Mouse (Mus musculus): ENCODE results near the gene Ltbp1. TPM values are rescaled to one million over a fixed set of nuclear protein-coding genes. Genes with fewer than 3 reads are reported as not detected.

Ltbp1 gene
- polyA plus RNA-seq, 1 experiment: 4.7 TPM

DNA sequence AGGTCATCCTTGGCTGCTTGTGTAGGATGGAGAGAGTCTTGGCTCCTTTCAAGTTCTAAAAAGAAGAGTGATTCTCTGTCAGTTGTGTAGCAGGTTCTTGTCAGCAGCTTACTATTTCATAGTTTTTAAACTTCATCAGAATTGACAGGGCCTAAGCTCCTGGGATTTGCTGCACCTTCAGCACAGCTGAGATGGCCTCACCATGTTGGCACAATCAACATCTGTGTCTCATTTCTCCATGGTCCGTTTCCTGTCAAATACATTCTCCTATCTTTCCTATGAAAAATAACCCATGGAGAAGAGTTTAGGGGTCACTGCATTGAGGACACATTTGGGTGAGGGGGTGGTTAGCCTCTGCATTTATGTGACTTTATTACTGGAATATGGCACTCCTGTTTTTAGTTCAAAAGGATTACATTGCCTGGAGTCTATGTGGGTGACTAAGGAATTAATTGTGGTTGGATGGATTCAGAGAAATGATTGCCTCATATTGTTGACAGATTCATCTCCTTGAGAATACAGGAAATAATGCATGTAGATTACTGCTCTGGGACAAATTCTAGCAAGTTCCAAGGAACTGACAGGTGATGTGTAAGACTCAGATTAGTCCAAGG, 299.5 kb downstream of the Ltbp1 start:
- Histone ChIP-seq H3K4me3 (ENCODE audit: insufficient read depth, low read length) (no peak overlapping the region), H3K27ac (ENCODE audit: insufficient read depth, low read length) (no peak overlapping the region), H3K4me1 (ENCODE audit: control insufficient read depth, insufficient read depth, low read length) (no peaks in the 10 kb centered on the region)
- TF ChIP-seq POLR2A (IDR thresholded peaks at IDR 0.05; ENCODE audit: extremely low read depth, insufficient read depth, low read length) (no peak), CTCF (IDR thresholded peaks at IDR 0.05; ENCODE audit: extremely low read depth, insufficient read depth, low read length) (no peak)

GRCm38 (mm10) chr17:75305714-75306113, 300.3 kb downstream of the Ltbp1 start:
- Histone ChIP-seq H3K4me1 (ENCODE audit: control insufficient read depth, insufficient read depth, low read length) (no peaks in the 10 kb centered on the region), H3K4me3 (ENCODE audit: insufficient read depth, low read length) (no peak overlapping the region), H3K27ac (ENCODE audit: insufficient read depth, low read length) (no peak overlapping the region)
- no peak for TF ChIP-seq CTCF (IDR thresholded peaks at IDR 0.05; ENCODE audit: extremely low read depth, insufficient read depth, low read length)
- no peak for TF ChIP-seq POLR2A (IDR thresholded peaks at IDR 0.05; ENCODE audit: extremely low read depth, insufficient read depth, low read length)

DNA sequence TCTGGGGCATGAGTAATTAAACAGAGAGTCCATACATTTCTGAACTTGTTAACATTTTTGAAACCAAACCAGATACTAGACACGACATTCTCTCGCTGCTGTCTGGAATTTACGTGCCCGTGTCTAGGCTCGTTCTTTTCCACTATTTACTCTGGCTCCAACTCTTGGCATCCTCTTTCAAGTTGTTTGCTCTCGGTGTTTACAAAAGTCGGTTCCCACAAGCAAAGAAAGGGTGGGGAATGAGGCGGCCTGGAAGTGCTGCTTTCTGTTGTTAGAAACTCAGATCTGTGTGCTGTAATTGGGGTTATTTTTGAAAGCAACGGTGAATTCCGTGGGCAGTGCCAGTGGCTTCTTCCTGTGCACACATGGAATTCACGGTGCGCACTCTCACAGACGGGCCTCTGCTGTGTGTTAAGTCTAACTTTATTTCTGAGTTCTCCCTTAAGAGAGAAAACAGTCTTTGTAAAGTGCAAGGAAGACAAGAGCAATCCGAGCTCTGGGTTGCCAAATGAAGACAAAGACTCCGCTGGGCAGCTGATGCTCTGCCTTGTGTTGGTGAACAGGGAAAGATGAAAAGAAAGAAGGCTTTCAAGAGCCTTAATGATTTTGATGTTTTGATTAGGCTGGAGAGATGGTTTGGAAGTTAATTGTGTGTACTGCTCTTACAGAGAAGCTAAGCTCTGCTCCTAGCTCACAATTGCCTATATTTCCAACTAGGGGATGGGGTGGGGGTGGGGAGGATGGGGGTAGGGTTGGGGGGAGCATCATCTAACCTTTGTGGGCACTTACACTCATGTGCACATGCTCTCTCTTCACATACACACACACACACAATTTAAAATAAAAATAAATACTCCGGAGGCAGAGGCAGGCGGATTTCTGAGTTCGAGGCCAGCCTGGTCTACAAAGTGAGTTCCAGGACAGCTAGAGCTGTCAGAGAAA, 302.0 kb downstream of the Ltbp1 start:
- TF ChIP-seq POLR2A (IDR thresholded peaks at IDR 0.05; ENCODE audit: extremely low read depth, insufficient read depth, low read length) (no peak), CTCF (IDR thresholded peaks at IDR 0.05; ENCODE audit: extremely low read depth, insufficient read depth, low read length) (no peak)
- no peaks in the 10 kb centered on the region for H3K4me1 ChIP-seq (ENCODE audit: control insufficient read depth, insufficient read depth, low read length)
- no peak overlapping the region for H3K4me3 ChIP-seq (ENCODE audit: insufficient read depth, low read length)
- no peak overlapping the region for H3K27ac ChIP-seq (ENCODE audit: insufficient read depth, low read length)

DNA sequence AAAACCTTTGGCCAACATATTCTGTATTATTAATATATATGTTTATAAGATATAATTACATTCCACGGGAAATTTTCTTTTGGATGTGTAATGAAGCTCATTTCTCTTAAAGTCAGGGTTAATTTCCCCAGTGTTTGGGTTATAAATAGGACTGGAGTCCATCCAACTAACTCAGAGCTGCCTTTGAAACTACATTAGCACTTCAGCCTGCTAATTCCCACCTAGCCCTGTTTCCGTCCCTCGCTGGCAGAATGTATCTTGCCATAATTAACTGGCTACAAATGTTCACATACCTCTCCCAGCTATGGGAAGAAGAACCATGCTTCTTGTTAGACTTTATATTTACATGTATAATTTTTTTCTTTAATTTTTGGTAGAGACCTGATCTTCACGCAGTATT, 311.7 kb downstream of the Ltbp1 start:
- H3K4me3 ChIP-seq (ENCODE audit: insufficient read depth, low read length): no peak overlapping the region
- H3K27ac ChIP-seq (ENCODE audit: insufficient read depth, low read length): no peak overlapping the region
- H3K4me1 ChIP-seq (ENCODE audit: control insufficient read depth, insufficient read depth, low read length): no peaks in the 10 kb centered on the region
- TF ChIP-seq CTCF (IDR thresholded peaks at IDR 0.05; ENCODE audit: extremely low read depth, insufficient read depth, low read length): no peak
- no peak for TF ChIP-seq POLR2A (IDR thresholded peaks at IDR 0.05; ENCODE audit: extremely low read depth, insufficient read depth, low read length)

GRCm38 (mm10) chr17:75323229-75323628, 317.9 kb downstream of the Ltbp1 start:
- Histone ChIP-seq H3K4me3 (ENCODE audit: insufficient read depth, low read length) (no peak overlapping the region), H3K4me1 (ENCODE audit: control insufficient read depth, insufficient read depth, low read length) (no peaks in the 10 kb centered on the region), H3K27ac (ENCODE audit: insufficient read depth, low read length) (no peak overlapping the region)
- no peak for TF ChIP-seq POLR2A (IDR thresholded peaks at IDR 0.05; ENCODE audit: extremely low read depth, insufficient read depth, low read length)
- no peak for TF ChIP-seq CTCF (IDR thresholded peaks at IDR 0.05; ENCODE audit: extremely low read depth, insufficient read depth, low read length)

- no peak overlapping the region for H3K27ac ChIP-seq (ENCODE audit: insufficient read depth, low read length)
- H3K4me1 ChIP-seq (ENCODE audit: control insufficient read depth, insufficient read depth, low read length): no peaks in the 10 kb centered on the region
- no peak for TF ChIP-seq POLR2A (IDR thresholded peaks at IDR 0.05; ENCODE audit: extremely low read depth, insufficient read depth, low read length)
- TF ChIP-seq CTCF (IDR thresholded peaks at IDR 0.05; ENCODE audit: extremely low read depth, insufficient read depth, low read length): no peak
- H3K4me3 ChIP-seq (ENCODE audit: insufficient read depth, low read length): no peak overlapping the region
These were observed 318.4 kb downstream of the Ltbp1 start for GRCm38 (mm10) chr17:75323766-75324165.

DNA sequence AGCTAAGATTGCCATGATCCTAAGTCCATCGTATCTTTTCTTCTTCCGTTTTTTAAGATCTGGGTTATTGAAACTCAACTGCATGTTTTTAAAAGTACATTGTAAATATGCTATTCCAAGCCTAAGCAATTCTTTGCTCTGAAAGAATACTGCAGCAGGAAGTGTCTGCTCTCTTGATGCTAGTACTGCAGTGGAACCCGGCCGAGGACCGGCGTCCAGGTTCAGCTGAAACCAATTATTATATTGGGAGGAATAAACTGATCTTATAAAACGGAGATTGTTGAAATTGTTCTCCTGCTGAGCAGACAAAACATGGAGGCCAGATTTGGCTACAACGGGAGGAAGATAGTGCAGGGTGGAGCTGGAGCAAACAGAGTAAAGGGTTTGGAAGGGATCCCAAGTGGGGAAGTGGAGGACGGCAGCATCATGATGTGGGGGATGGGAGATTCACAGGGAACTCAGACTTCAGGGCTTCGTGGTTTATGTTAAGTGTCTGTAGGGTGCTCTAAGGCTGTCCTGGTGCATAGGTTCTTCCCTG, 322.8 kb downstream of the Ltbp1 start:
- Histone ChIP-seq H3K4me3 (ENCODE audit: insufficient read depth, low read length) (no peak overlapping the region), H3K4me1 (ENCODE audit: control insufficient read depth, insufficient read depth, low read length) (no peaks in the 10 kb centered on the region), H3K27ac (ENCODE audit: insufficient read depth, low read length) (no peak overlapping the region)
- TF ChIP-seq POLR2A (IDR thresholded peaks at IDR 0.05; ENCODE audit: extremely low read depth, insufficient read depth, low read length) (no peak), CTCF (IDR thresholded peaks at IDR 0.05; ENCODE audit: extremely low read depth, insufficient read depth, low read length) (no peak)

DNA sequence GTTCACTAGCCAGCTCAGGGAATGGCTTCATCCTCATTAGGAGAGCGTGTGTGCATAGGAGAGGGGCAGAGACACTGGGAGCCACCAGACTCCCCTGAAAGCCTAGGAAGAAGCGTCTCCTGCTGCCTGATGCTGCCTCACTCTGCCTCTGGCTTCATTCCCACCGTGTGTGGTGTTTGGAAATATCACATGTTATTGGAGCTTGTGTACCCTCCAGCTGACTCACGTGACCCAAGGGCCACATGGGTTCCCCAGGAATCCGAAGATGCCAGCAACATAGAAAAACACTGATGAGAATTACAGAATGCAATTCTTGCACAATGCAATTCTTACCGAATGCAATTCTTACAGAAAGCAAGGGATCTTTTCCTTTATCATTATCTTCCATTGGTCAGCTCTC, 325.0 kb downstream of the Ltbp1 start:
- Histone ChIP-seq H3K27ac (ENCODE audit: insufficient read depth, low read length) (no peak overlapping the region), H3K4me3 (ENCODE audit: insufficient read depth, low read length) (no peak overlapping the region), H3K4me1 (ENCODE audit: control insufficient read depth, insufficient read depth, low read length) (no peaks in the 10 kb centered on the region)
- no peak for TF ChIP-seq POLR2A (IDR thresholded peaks at IDR 0.05; ENCODE audit: extremely low read depth, insufficient read depth, low read length)
- no peak for TF ChIP-seq CTCF (IDR thresholded peaks at IDR 0.05; ENCODE audit: extremely low read depth, insufficient read depth, low read length)

DNA sequence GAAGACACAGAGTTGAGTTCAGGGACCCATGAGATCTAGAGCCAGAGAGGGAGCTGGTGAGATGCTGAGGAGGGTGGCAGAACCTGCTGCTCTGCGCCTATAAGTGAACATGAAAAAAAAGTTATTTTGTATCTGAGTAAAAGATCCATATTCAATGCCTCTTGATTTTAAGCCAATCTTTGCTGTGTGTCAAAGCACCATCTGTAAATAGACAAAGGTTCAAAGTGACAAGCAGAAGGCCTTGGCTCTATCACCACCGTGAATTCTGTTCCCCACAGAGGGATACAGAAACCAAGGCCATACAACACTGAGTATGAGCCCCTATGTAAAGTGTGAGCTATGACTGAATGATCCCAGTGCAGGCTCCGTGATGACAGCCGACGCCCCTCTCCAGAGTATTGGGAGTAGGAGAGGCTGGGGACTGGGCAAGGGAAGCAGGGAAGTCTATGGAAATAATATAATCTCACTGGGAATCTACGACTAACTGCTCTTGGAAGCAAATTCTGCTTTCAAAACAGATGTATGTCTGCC, 326.1 kb downstream of the Ltbp1 start:
- TF ChIP-seq POLR2A (IDR thresholded peaks at IDR 0.05; ENCODE audit: extremely low read depth, insufficient read depth, low read length) (no peak), CTCF (IDR thresholded peaks at IDR 0.05; ENCODE audit: extremely low read depth, insufficient read depth, low read length) (no peak)
- no peak overlapping the region for H3K4me3 ChIP-seq (ENCODE audit: insufficient read depth, low read length)
- H3K4me1 ChIP-seq (ENCODE audit: control insufficient read depth, insufficient read depth, low read length): no peaks in the 10 kb centered on the region
- no peak overlapping the region for H3K27ac ChIP-seq (ENCODE audit: insufficient read depth, low read length)
